Mouse (Mus musculus) testis, adult 2 months (tissue): Measurements from ENCODE around the gene Mgat5.

Experiments
- CTCF ChIP-seq: fragments of 200-500 bp; IDR thresholded peaks from 2 replicates; pipeline ENCODE4 v1.5.1; 2012; ENCODE audit warnings: low read depth, mild to moderate bottlenecking, inconsistent platforms, low read length, moderate library complexity; ENCODE audit not compliant: control insufficient read depth, insufficient read depth, insufficient replicate concordance
- POLR2A ChIP-seq: fragments of 200-500 bp; IDR thresholded peaks from 2 replicates; pipeline ENCODE4 v1.6.1; 2012; ENCODE audit warnings: low read depth, mild to moderate bottlenecking, inconsistent platforms, low read length, moderate library complexity; ENCODE audit not compliant: control insufficient read depth

- TF ChIP-seq CTCF (no peak), POLR2A (no peak)
These were observed 65.6 kb downstream of the Mgat5 start for GRCm38 (mm10) chr1:127270273-127271020.
